Mouse (Mus musculus): ENCODE results near the gene Gm20814.
"Not testable (repeated sequence)": the region's sequence is repeated elsewhere in the genome, so short reads cannot be mapped to it uniquely, and the experiment has no call there.

Gm20814 gene

DNA sequence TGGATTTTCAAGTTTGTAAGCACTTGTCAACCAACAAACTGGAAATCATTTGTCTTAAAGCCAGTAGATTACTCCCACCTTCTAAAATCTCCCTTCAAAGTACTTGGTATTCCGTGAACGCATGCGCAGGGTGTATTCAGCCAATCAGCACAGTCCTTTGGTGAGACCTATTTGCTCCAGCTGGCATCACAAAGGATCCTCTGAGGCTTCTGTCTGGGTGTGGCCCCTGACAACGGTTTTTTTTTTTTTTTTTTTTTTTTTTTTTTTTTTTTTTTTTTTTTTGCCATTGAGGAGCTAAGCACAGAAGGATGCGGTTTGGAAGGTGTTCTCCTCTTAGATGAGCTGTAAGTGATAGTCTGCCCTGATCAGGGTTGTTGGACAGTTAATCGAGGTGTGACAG lies at the start of gene Gm20814:
Gene Gm20814, plus strand, starts transcription at position 301 of the 400 bp plus-strand sequence.
- DNase-seq, result not testable (repeated sequence)
